Comparison of ENCODE assay signal across 23 mouse cellular contexts in the genomic region with DNA sequence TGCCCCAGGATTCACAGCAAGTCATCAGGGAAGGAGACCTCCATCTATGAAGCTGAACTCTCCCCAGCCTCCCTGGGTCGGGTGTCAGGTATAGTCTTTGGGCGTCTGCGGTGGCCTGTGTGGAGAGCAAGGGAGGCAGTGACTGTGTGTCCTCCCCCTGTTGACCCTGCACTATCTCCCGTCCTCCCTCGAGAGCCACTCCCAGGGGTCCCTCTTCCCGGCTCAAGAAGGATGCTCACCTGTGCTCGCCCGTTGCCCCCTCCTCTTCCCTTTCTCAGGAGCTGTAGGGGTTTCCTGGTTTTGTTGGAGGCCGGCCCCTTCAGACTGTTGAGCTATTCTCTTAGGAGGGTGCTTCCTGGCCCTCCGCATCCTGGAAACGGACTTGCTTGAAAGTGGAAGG. TPM values are rescaled to one million over a fixed set of nuclear protein-coding genes. Genes with fewer than 3 reads are reported as not detected.
DNase-seq lines count a peak whose midpoint lies in the region; ATAC-seq lines count a peak whose summit lies in the region.
"Had no signal": no experiment of that assay in that cellular context is flagged by ENCODE, and none has a peak within 500 bp of the region (broad histone marks: within the 10 kb centered on the region; RNA-seq: fewer than 3 reads in every experiment).

No protein-coding gene starts in this region.

- 82% methylated on average over 11 of the region's 11 CpGs for WGBS in heart, embryonic 12.5 days
- WGBS in midbrain, embryonic 11.5 days = 94% methylated on average over 11 of the region's 11 CpGs
- 85% methylated on average over 11 of the region's 11 CpGs for WGBS in midbrain, embryonic 16.5 days

- H3K4me2 ChIP-seq in heart, embryonic 12.5 days = no peak overlapping the region
- H3K4me2 ChIP-seq in midbrain, embryonic 11.5 days = no peak overlapping the region
- H3K4me2 ChIP-seq in midbrain, embryonic 16.5 days (ENCODE audit: low read length) = no peak overlapping the region
- H3K4me2 ChIP-seq: embryonic facial prominence, embryonic 12.5 days; forebrain, embryonic 13.5 days; forebrain, embryonic 15.5 days had no signal

- no peaks in the 10 kb centered on the region for H3K27me3 ChIP-seq in heart, embryonic 12.5 days (replicated peaks)
- H3K27me3 ChIP-seq in midbrain, embryonic 11.5 days (ENCODE audit: control insufficient read depth, insufficient read depth, low read length) = no peaks in the 10 kb centered on the region
- no peaks in the 10 kb centered on the region for H3K27me3 ChIP-seq in midbrain, embryonic 16.5 days (ENCODE audit: control insufficient read depth, insufficient read depth, low read depth, low read length)
- H3K27me3 ChIP-seq: CH12.LX; embryonic facial prominence, embryonic 12.5 days; forebrain, embryonic 13.5 days; forebrain, embryonic 15.5 days; Patski had no signal

- peak; percentile 20 for DNase-seq in cerebellum, adult 9-10 months
- DNase-seq in cerebellum, postnatal 36 days = no peak
- peak; percentile 90 for DNase-seq in heart, adult 11 months
- DNase-seq in midbrain, embryonic 11.5 days (ENCODE audit: low spot score, missing footprints) = peak; percentile 62
- DNase-seq: adrenal gland, adult 8-10 months; adrenal gland, postnatal 14 days; adrenal gland, postnatal 36 days; B cell, adult 2 months; cerebellum, adult 11-12 months; cerebellum, adult 2 months; cerebellum, postnatal 10 days; forebrain, postnatal 0 days had no signal

- peaks cover 62% of the 10 kb centered on the region for H3K36me3 ChIP-seq in heart, embryonic 12.5 days
- peaks cover 11% of the 10 kb centered on the region; the same call in 1 of the 2 replicates for H3K36me3 ChIP-seq in midbrain, embryonic 11.5 days (ENCODE audit: control insufficient read depth, insufficient read depth, low read length)
- peaks cover 18% of the 10 kb centered on the region for H3K36me3 ChIP-seq in midbrain, embryonic 16.5 days (ENCODE audit: control insufficient read depth, insufficient read depth, low read length)

- no peak overlapping the region for H3K4me3 ChIP-seq in heart, embryonic 12.5 days
- H3K4me3 ChIP-seq in midbrain, embryonic 11.5 days (ENCODE audit: low read depth, low read length) = no peak overlapping the region
- H3K4me3 ChIP-seq in midbrain, embryonic 16.5 days (ENCODE audit: low read depth, low read length) = no peak overlapping the region
- H3K4me3 ChIP-seq: embryonic facial prominence, embryonic 10.5 days; embryonic facial prominence, embryonic 12.5 days; forebrain, embryonic 13.5 days; forebrain, embryonic 15.5 days had no signal

- H3K27ac ChIP-seq in heart, embryonic 12.5 days (ENCODE audit: poor library complexity, severe bottlenecking) = no peak overlapping the region
- H3K27ac ChIP-seq in midbrain, embryonic 11.5 days (ENCODE audit: low read depth, low read length) = no peak overlapping the region
- no peak overlapping the region for H3K27ac ChIP-seq in midbrain, embryonic 16.5 days (ENCODE audit: low read length)
- H3K27ac ChIP-seq: embryonic facial prominence, embryonic 10.5 days; embryonic facial prominence, embryonic 12.5 days; forebrain, embryonic 13.5 days; forebrain, embryonic 15.5 days had no signal

- no peaks in the 10 kb centered on the region for H3K9me3 ChIP-seq in heart, embryonic 12.5 days (replicated peaks)
- H3K9me3 ChIP-seq in midbrain, embryonic 11.5 days (ENCODE audit: control insufficient read depth, low read length) = no peaks in the 10 kb centered on the region
- no peaks in the 10 kb centered on the region for H3K9me3 ChIP-seq in midbrain, embryonic 16.5 days (replicated peaks; ENCODE audit: control insufficient read depth, low read length, poor library complexity, severe bottlenecking)
- H3K9me3 ChIP-seq: embryonic facial prominence, embryonic 10.5 days; embryonic facial prominence, embryonic 12.5 days; forebrain, embryonic 13.5 days; forebrain, embryonic 15.5 days; G1E had no signal

- no peak for ATAC-seq in heart, embryonic 12.5 days (ENCODE audit: insufficient number of reproducible peaks, low FRiP score)
- no peak for ATAC-seq in midbrain, embryonic 11.5 days (ENCODE audit: low FRiP score)
- ATAC-seq in midbrain, embryonic 16.5 days = no peak
- ATAC-seq: activated CD4-positive, CD25-positive, alpha-beta regulatory T cell, adult 4 months; CD4-positive, CD25-positive, alpha-beta regulatory T cell, adult 4 months; forebrain, embryonic 13.5 days; forebrain, embryonic 15.5 days; forebrain, postnatal 0 days; Patski had no signal

- H3K4me1 ChIP-seq in heart, embryonic 12.5 days (replicated peaks) = peaks cover 7% of the 10 kb centered on the region
- H3K4me1 ChIP-seq in midbrain, embryonic 11.5 days (ENCODE audit: control insufficient read depth, insufficient read depth, low read length) = no peaks in the 10 kb centered on the region; the same call in 1 of the 2 replicates
- peaks cover 9% of the 10 kb centered on the region for H3K4me1 ChIP-seq in midbrain, embryonic 16.5 days (ENCODE audit: control insufficient read depth, insufficient read depth, low read length)

- H3K9ac ChIP-seq in heart, embryonic 12.5 days = no peak overlapping the region
- H3K9ac ChIP-seq in midbrain, embryonic 11.5 days (ENCODE audit: low read length) = no peak overlapping the region
- H3K9ac ChIP-seq in midbrain, embryonic 16.5 days (ENCODE audit: low read depth, low read length) = no peak overlapping the region
- H3K9ac ChIP-seq: embryonic facial prominence, embryonic 12.5 days; forebrain, embryonic 13.5 days; forebrain, embryonic 15.5 days; forebrain, postnatal 0 days had no signal

RNA-seq across cellular contexts. Expression of a gene that starts 4.9 kb away (rescaled TPM):
- polyA plus RNA-seq in heart, embryonic 12.5 days (2016; fragmentation: Nextera tagmentation; extraction: Ambion mirVana) = 4.3 and 5.2 TPM in 2 replicates
- polyA plus RNA-seq in midbrain, embryonic 11.5 days (2014; fragmentation: Nextera tagmentation; extraction: Ambion mirVana) = 5.8 and 5.9 TPM in 2 replicates
- polyA plus RNA-seq in midbrain, embryonic 16.5 days (2015; fragmentation: Nextera tagmentation; extraction: Ambion mirVana) = 8.2 and 8.6 TPM in 2 replicates

RNA-seq across cellular contexts. Expression of a gene that starts 12.7 kb away (rescaled TPM):
- polyA plus RNA-seq in heart, embryonic 12.5 days (2016; fragmentation: Nextera tagmentation; extraction: Ambion mirVana) = 57.1 and 59.6 TPM in 2 replicates
- 17.5 and 18.0 TPM in 2 replicates for polyA plus RNA-seq in midbrain, embryonic 11.5 days (2014; fragmentation: Nextera tagmentation; extraction: Ambion mirVana)
- 94.0 TPM in 2 replicates for polyA plus RNA-seq in midbrain, embryonic 16.5 days (2015; fragmentation: Nextera tagmentation; extraction: Ambion mirVana)

RNA-seq across cellular contexts. Expression of a gene that starts 14.9 kb away (rescaled TPM):
- 60.3 and 61.5 TPM in 2 replicates for polyA plus RNA-seq in heart, embryonic 12.5 days (2016; fragmentation: Nextera tagmentation; extraction: Ambion mirVana)
- polyA plus RNA-seq in midbrain, embryonic 11.5 days (2014; fragmentation: Nextera tagmentation; extraction: Ambion mirVana) = 91.6 and 100.0 TPM in 2 replicates
- 191 and 202 TPM in 2 replicates for polyA plus RNA-seq in midbrain, embryonic 16.5 days (2015; fragmentation: Nextera tagmentation; extraction: Ambion mirVana)

Comparison
In these comparisons a context has a peak if more than half of its experiments do, and no peak if none do; other contexts are left out.
1. DNase-seq: peak in cerebellum, adult 9-10 months (single experiment), heart, adult 11 months (single experiment) and midbrain, embryonic 11.5 days (single experiment); none in cerebellum, postnatal 36 days (0 of 2).